Mouse (Mus musculus): ENCODE measurements around the gene Galns.

Gene Galns

DNA sequence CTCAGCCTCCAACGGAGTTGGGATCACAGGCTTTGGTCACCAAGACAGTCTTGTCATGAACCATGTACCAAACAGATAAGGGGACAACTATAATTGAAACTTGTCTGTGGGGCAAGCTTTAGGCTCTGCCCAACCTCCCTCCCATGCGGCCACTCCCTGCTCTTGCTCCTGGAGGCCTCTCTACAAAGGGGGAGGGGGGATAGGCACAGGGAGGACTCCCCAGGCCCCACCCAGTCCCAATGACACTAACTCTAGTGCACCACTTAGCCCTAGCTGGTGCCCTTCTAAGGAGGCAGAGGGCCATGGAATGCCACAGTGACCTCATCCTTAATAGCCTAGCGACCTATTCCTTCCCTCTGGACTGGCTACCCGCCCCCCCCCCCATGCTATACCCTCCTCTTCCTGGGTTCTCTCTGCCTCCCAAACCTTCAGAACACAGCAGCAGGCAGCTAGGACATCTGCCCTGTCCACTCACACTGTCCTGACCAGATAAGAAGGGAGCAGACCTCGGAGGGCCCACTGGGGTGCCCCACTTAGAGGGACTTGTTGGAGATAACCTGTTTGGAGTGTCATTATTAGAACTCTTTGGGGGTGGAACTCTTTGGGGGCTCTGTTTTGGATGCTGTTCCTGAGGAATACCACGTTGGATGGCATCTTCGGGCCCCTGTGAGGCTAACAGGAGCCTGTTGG lies 65.1 kb downstream of the Galns start:
- no peak for DNase-seq (ENCODE audit: extremely low spot score, low read depth, low spot score)

- DNase-seq (ENCODE audit: extremely low spot score, low read depth, low spot score), result no peak
Measured at GRCm38 (mm10) chr8:122544138-122544537, 67.1 kb downstream of the Galns start.

GRCm38 (mm10) chr8:122538310-122539076 lies 72.8 kb downstream of the Galns start:
- DNase-seq (ENCODE audit: extremely low spot score, low read depth, low spot score), result no peak

- DNase-seq (ENCODE audit: extremely low spot score, low read depth, low spot score), result no peak
Measured at GRCm38 (mm10) chr8:122537812-122538211, 73.5 kb downstream of the Galns start.

DNA sequence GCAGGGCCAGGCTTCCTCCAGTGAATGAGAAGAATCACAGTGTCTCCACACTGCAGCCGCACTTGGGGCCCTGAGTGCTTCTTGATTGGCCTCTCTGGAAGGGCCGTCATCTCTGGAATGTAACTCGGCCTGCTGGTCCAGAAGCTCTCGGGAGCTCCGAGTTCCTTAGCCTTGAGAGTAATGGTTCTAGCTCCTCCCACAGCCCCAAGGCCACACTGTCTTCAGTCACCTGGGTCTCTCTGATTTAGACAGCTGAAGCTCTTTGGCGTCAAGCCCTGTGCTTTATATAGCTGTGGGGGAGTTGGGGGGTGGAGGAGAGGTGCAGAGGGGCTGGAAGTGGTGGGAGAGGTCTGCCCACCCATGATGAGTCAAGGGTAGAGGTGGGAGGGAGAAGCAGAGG lies 74.2 kb downstream of the Galns start:
- DNase-seq (ENCODE audit: extremely low spot score, low read depth, low spot score), result no peak

GRCm38 (mm10) chr8:122531312-122531711 lies 80.0 kb downstream of the Galns start:
- DNase-seq (ENCODE audit: extremely low spot score, low read depth, low spot score), result no peak

DNA sequence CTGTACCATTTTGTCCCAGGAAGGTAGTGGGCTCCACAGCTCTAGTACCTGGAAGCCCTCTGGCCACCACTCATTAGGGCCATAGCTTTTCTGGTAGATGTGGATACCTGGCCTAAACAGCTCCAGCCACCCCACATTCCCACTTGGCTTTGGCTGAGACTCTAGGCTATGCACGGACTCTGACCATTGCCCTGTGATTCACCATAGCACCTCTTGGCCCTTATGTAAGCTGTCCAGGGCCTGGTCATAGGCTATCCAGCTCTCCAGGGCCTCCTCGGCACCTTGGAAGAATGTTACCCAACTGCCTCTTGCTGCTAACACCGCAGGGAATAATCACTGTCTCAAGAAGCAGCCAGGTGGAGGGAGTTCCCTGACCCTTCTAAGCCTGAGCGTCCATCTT lies 82.1 kb downstream of the Galns start:
- no peak for DNase-seq (ENCODE audit: extremely low spot score, low read depth, low spot score)

Data from hindlimb bud, embryonic 11.5 days (tissue).